Mouse (Mus musculus) liver, embryonic 14.5 days (tissue): ENCODE data around the gene Crispld2. TPM values are rescaled to one million over a fixed set of nuclear protein-coding genes. Genes with fewer than 3 reads are reported as not detected.

Experiments
- ATAC-seq: fragments of 200-750 bp; cut with Nextera tagmentation; 2 replicates; pipeline ENCODE4 v1.8.0; 2017; ENCODE audit warnings: moderate number of reproducible peaks, mild to moderate bottlenecking, moderate library complexity; ENCODE audit not compliant: insufficient read depth
- DNase-seq, 3 experiments: peaks; one replicate each; pipeline ENCODE4 v3.0.0-alpha.2; 2012 to 2013; ENCODE audit warnings: low read depth in 3 of 3, low spot score in 3 of 3
- H3K27ac ChIP-seq: fragments of 300-500 bp; sonication (generic); 2 replicates; pipeline ENCODE4 v1.5.1; 2014; ENCODE audit warnings: moderate library complexity, mild to moderate bottlenecking, control low read depth, inconsistent platforms
- H3K27me3 ChIP-seq: fragments of 300-500 bp; sonication (generic); 2 replicates; pipeline ENCODE4 v1.6.1; 2014; ENCODE audit warnings: mild to moderate bottlenecking, low read length, moderate library complexity; ENCODE audit not compliant: control insufficient read depth, insufficient read depth
- H3K36me3 ChIP-seq: fragments of 300-500 bp; sonication (generic); replicated peaks from 2 replicates; pipeline ENCODE4 v1.6.1; 2014; ENCODE audit warnings: low read depth; ENCODE audit not compliant: control insufficient read depth, insufficient read depth
- H3K4me1 ChIP-seq, 2 experiments: fragments of 200-500 bp in 1 of 2; fragments of 300-500 bp in 1 of 2; sonication (generic) in 1 of 2; replicated peaks; 2 replicates each; pipeline ENCODE4 v1.6.1; 2012 to 2014; ENCODE audit warnings: antibody characterized with exemption in 1 of 2, inconsistent platforms in 1 of 2, low read length in 1 of 2; ENCODE audit not compliant: control insufficient read depth in 2 of 2, insufficient read depth in 2 of 2
- H3K4me2 ChIP-seq: fragments of 300-500 bp; sonication (generic); 2 replicates; pipeline ENCODE4 v1.6.1; 2014; ENCODE audit warnings: low read depth, mild to moderate bottlenecking, control low read depth, moderate library complexity
- H3K4me3 ChIP-seq, 2 experiments: fragments of 200-500 bp in 1 of 2; fragments of 300-500 bp in 1 of 2; sonication (generic) in 1 of 2; 2 replicates each; pipeline ENCODE4 v1.5.1; 2012 to 2014; ENCODE audit warnings: low read depth in 2 of 2, low read length in 2 of 2, mild to moderate bottlenecking in 2 of 2, control low read depth in 1 of 2, inconsistent platforms in 1 of 2, moderate library complexity in 1 of 2; ENCODE audit not compliant: insufficient read depth in 1 of 2
- H3K9ac ChIP-seq: fragments of 300-500 bp; sonication (generic); replicated peaks from 2 replicates; pipeline ENCODE4 v1.6.1; 2014; ENCODE audit warnings: mild to moderate bottlenecking, control low read depth, moderate library complexity
- H3K9me3 ChIP-seq: fragments of 300-500 bp; sonication (generic); 2 replicates; pipeline ENCODE4 v1.6.1; 2016; ENCODE audit warnings: low read length, mixed read lengths; ENCODE audit not compliant: control insufficient read depth
- CTCF ChIP-seq: IDR thresholded peaks from 2 replicates; pipeline ENCODE4 v1.5.1; 2016; ENCODE audit warnings: antibody characterized with exemption, low read depth, control low read depth
- EP300 ChIP-seq: IDR thresholded peaks from 2 replicates; pipeline ENCODE4 v1.6.1; 2016; ENCODE audit warnings: antibody characterized with exemption, low read depth
- WGBS: fragments of 180-500 bp; shearing (Covaris S2); extraction: QIAGEN DNeasy Blood & Tissue Kit; methylation state at CpG from one replicate; pipeline ENCODE4 v1.1.7; 2014; ENCODE audit not compliant: insufficient replicate concordance; 5-methylcytosine and 5-hydroxymethylcytosine counted together
- polyA plus RNA-seq, 2 experiments: library from polyadenylated mRNA; depleted of rRNA in 1 of 2; stranded (reverse) in 1 of 2; unstranded in 1 of 2; fragments of >200 nt; fragmentation: Nextera tagmentation in 1 of 2; extraction: Ambion mirVana in 1 of 2; gene quantifications; 2 replicates each; pipeline versions ENCODE4 v1.2.1 to v1.2.3; 2012 to 2014

The Crispld2 gene
- polyA plus RNA-seq, 2 experiments = 0.30 to 0.47 TPM

DNA sequence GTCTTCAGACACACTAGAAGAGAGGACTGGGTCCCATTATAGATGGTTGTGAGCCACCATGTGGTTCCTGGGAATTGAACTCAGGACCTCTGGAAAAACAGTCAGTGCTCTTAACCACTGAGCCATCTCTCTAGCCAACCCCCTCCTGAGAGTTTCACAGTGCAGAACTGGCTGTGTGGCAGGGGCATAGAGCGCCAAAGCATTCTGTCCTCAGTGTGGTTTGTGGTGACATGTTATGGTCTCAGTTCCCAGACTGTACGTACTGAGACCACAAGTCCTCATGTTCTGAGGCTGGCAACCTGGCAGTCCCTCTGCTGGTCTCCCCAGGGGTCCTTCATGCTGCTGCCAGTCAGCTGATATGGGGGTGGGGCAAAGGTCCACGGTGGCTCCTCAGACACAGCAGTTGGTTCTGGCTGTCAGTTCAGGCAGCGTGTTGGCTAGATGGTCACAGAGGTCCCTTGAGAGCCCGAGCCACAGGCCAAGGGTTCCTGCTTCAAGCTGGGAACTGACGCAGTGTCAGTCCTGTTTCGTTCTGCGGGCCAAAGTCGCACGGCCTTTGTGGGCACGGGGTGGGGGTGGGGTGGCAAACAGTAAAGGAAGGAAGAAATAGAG, 13.4 kb upstream of the Crispld2 start:
- 22% methylated on average over 11 of the region's 11 CpGs for WGBS
- no peaks in the 10 kb centered on the region for H3K9me3 ChIP-seq
- H3K9ac ChIP-seq = no peak overlapping the region
- no peak for ATAC-seq
- TF ChIP-seq CTCF (no peak), EP300 (no peak)
- no peak for DNase-seq
- H3K4me1 ChIP-seq = no peaks in the 10 kb centered on the region
- no peak overlapping the region for H3K4me3 ChIP-seq
- no peaks in the 10 kb centered on the region for H3K27me3 ChIP-seq
- H3K27ac ChIP-seq = no peak overlapping the region
- no peak overlapping the region for H3K4me2 ChIP-seq
- H3K36me3 ChIP-seq = no peaks in the 10 kb centered on the region

- WGBS = 42% methylated on average over 4 of the region's 4 CpGs
Measured at GRCm38 (mm10) chr8:119981253-119981652, 11.0 kb upstream of the Crispld2 start.

GRCm38 (mm10) chr8:119984085-119984484, 8.2 kb upstream of the Crispld2 start:
- H3K9me3 ChIP-seq = no peaks in the 10 kb centered on the region
- H3K4me2 ChIP-seq = no peak overlapping the region
- H3K27ac ChIP-seq = no peak overlapping the region
- TF ChIP-seq CTCF (peak; percentile 71), EP300 (no peak)
- H3K27me3 ChIP-seq = no peaks in the 10 kb centered on the region
- DNase-seq (no peak), ATAC-seq (no peak)
- no peaks in the 10 kb centered on the region for H3K4me1 ChIP-seq
- no peak overlapping the region for H3K9ac ChIP-seq
- no peaks in the 10 kb centered on the region for H3K36me3 ChIP-seq
- no peak overlapping the region for H3K4me3 ChIP-seq

More at GRCm38 (mm10) chr8:119981253-119981652, 11.0 kb upstream of the Crispld2 start:
- Histone ChIP-seq H3K4me1 (no peaks in the 10 kb centered on the region), H3K27ac (no peak overlapping the region), H3K4me3 (no peak overlapping the region), H3K27me3 (no peaks in the 10 kb centered on the region), H3K9ac (no peak overlapping the region), H3K9me3 (no peaks in the 10 kb centered on the region), H3K36me3 (no peaks in the 10 kb centered on the region), H3K4me2 (no peak overlapping the region)
- TF ChIP-seq EP300 (no peak), CTCF (peak; percentile 35; the same call in 1 of the 2 replicates)
- no peak for DNase-seq
- no peak for ATAC-seq

DNA sequence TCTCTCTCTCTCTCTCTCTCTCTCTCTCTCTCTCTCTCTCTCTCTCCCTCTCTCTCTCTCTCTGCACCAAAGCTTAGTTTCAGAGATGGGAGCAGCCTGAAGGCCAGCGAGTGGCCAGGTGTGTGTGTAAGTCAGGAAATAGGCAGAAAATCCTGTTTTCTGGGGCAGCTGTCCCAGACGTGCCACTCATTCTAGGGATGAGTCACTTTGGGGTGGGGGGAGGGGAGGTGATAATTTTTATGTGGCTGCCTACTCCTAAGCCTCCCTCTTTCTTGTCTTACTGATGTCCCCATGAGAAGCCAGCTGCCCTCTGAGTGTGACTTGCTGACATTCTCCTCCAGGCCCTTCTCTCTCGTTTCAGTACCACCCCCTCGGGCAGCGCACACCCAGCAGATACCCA, 6.1 kb upstream of the Crispld2 start:
- H3K36me3 ChIP-seq = no peaks in the 10 kb centered on the region
- ATAC-seq = no peak

GRCm38 (mm10) chr8:119988087-119988486, 4.2 kb upstream of the Crispld2 start:
- no peaks in the 10 kb centered on the region for H3K9me3 ChIP-seq
- 54% methylated on average over 15 of the region's 15 CpGs for WGBS
- H3K9ac ChIP-seq = no peak overlapping the region
- DNase-seq (no peak), ATAC-seq (no peak)
- H3K36me3 ChIP-seq = no peaks in the 10 kb centered on the region
- no peak overlapping the region for H3K4me2 ChIP-seq
- no peak overlapping the region for H3K4me3 ChIP-seq
- peaks cover 14% of the 10 kb centered on the region for H3K27me3 ChIP-seq
- H3K4me1 ChIP-seq = no peaks in the 10 kb centered on the region
- no peak overlapping the region for H3K27ac ChIP-seq
- TF ChIP-seq CTCF = no peak
- TF ChIP-seq EP300 = no peak

More for the DNA sequence above, 6.1 kb upstream of the Crispld2 start:
- no peaks in the 10 kb centered on the region for H3K9me3 ChIP-seq
- H3K4me3 ChIP-seq = no peak overlapping the region
- WGBS = 52% methylated on average over 5 of the region's 5 CpGs
- TF ChIP-seq EP300 (no peak), CTCF (no peak)
- H3K4me2 ChIP-seq = no peak overlapping the region
- no peaks in the 10 kb centered on the region for H3K27me3 ChIP-seq
- no peak for DNase-seq
- H3K9ac ChIP-seq = no peak overlapping the region
- no peaks in the 10 kb centered on the region for H3K4me1 ChIP-seq
- no peak overlapping the region for H3K27ac ChIP-seq
